In the genomic region with DNA sequence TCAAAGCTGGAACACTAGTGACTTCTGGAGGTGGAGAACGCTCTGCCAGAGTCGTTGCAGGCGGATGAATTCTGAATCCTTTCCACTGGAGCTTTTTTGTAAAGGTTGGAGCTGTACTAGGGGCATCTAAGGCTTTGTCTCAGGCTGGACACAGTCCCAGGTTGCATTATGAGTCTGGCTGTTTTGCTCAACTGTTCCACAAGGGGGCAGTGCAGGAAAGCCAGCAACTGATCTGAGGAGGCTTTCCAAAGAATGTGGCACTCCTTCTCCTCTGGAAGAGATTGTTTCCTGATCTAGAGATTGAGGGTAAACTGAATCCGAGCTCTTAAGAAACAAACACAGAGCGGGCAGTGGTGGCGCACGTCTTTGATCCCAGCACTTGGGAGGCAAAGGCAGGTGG, we compare ENCODE assay signal across 9 mouse cellular contexts.
DNase-seq lines count a peak whose midpoint lies in the region; ATAC-seq lines count a peak whose summit lies in the region.
"Had no signal": no experiment of that assay in that cellular context is flagged by ENCODE, and none has a peak within 500 bp of the region (broad histone marks: within the 10 kb centered on the region; RNA-seq: fewer than 3 reads in every experiment).

No protein-coding gene starts in this region.

- H3K4me3 ChIP-seq in embryonic facial prominence, embryonic 14.5 days (ENCODE audit: low read depth, low read length): no peak overlapping the region
- H3K4me3 ChIP-seq in heart, embryonic 11.5 days (ENCODE audit: low read depth, low read length): no peak overlapping the region
- no peak overlapping the region for H3K4me3 ChIP-seq in liver, embryonic 13.5 days (replicated peaks)
- no peak overlapping the region for H3K4me3 ChIP-seq in neural tube, embryonic 13.5 days
- H3K4me3 ChIP-seq: embryonic facial prominence, embryonic 12.5 days had no signal

- no peaks in the 10 kb centered on the region for H3K4me1 ChIP-seq in embryonic facial prominence, embryonic 14.5 days (ENCODE audit: control insufficient read depth, insufficient read depth, low read length)
- H3K4me1 ChIP-seq in heart, embryonic 11.5 days (ENCODE audit: control insufficient read depth, insufficient read depth, low read length): no peaks in the 10 kb centered on the region
- 0 out of 2 replicates have a peak, but pooled peaks cover 2% of the 10 kb centered on the region for H3K4me1 ChIP-seq in liver, embryonic 13.5 days (replicated peaks)
- peaks cover 17% of the 10 kb centered on the region for H3K4me1 ChIP-seq in neural tube, embryonic 13.5 days (replicated peaks)
- H3K4me1 ChIP-seq: embryonic facial prominence, embryonic 12.5 days had no signal

- 8% methylated on average over 7 of the region's 7 CpGs for WGBS in embryonic facial prominence, embryonic 14.5 days
- WGBS in heart, embryonic 11.5 days (ENCODE audit: insufficient replicate concordance): 7% methylated on average over 7 of the region's 7 CpGs
- WGBS in liver, embryonic 13.5 days (ENCODE audit: insufficient replicate concordance): 6% methylated on average over 7 of the region's 7 CpGs
- 13% methylated on average over 7 of the region's 7 CpGs for WGBS in neural tube, embryonic 13.5 days

- peak; percentile 60 for ATAC-seq in embryonic facial prominence, embryonic 14.5 days (ENCODE audit: low read depth)
- ATAC-seq in heart, embryonic 11.5 days (replicated peaks; ENCODE audit: insufficient number of reproducible peaks, low FRiP score, low TSS enrichment): 0 out of 2 replicates have a peak, but pooled peaks have one; percentile 42
- no peak for ATAC-seq in liver, embryonic 13.5 days (ENCODE audit: low read depth)
- ATAC-seq in neural tube, embryonic 13.5 days (ENCODE audit: low read depth): peak; percentile 71

- H3K4me2 ChIP-seq in embryonic facial prominence, embryonic 14.5 days (ENCODE audit: low read depth, low read length): no peak overlapping the region
- H3K4me2 ChIP-seq in heart, embryonic 11.5 days: no peak overlapping the region
- no peak overlapping the region for H3K4me2 ChIP-seq in liver, embryonic 13.5 days
- no peak overlapping the region for H3K4me2 ChIP-seq in neural tube, embryonic 13.5 days
- H3K4me2 ChIP-seq: embryonic facial prominence, embryonic 12.5 days had no signal

- DNase-seq in B cell, adult 2 months: peak; percentile 26 to 29
- peak; percentile 17 to 61 for DNase-seq in adrenal gland, postnatal 4 days (ENCODE audit: low spot score in 2 of 2)
- DNase-seq in embryonic facial prominence, embryonic 14.5 days (ENCODE audit: low spot score): peak; percentile 85
- DNase-seq in kidney, postnatal 10 days: peak; percentile 86
- DNase-seq in liver, embryonic 13.5 days: peak; percentile 12
- DNase-seq in thymus, postnatal 14 days: peak; percentile 39

- no peak overlapping the region for H3K9ac ChIP-seq in embryonic facial prominence, embryonic 14.5 days (ENCODE audit: low read depth, low read length)
- H3K9ac ChIP-seq in heart, embryonic 11.5 days (ENCODE audit: low read depth, low read length): no peak overlapping the region
- H3K9ac ChIP-seq in liver, embryonic 13.5 days: no peak overlapping the region
- no peak overlapping the region for H3K9ac ChIP-seq in neural tube, embryonic 13.5 days
- H3K9ac ChIP-seq: embryonic facial prominence, embryonic 12.5 days had no signal

- H3K27ac ChIP-seq in embryonic facial prominence, embryonic 14.5 days (replicated peaks; ENCODE audit: low read depth, low read length): no peak overlapping the region
- no peak overlapping the region for H3K27ac ChIP-seq in heart, embryonic 11.5 days (ENCODE audit: low read depth, low read length)
- no peak overlapping the region for H3K27ac ChIP-seq in liver, embryonic 13.5 days
- no peak overlapping the region; the same call in 1 of the 2 replicates for H3K27ac ChIP-seq in neural tube, embryonic 13.5 days (replicated peaks)
- H3K27ac ChIP-seq: embryonic facial prominence, embryonic 12.5 days had no signal

- H3K9me3 ChIP-seq in embryonic facial prominence, embryonic 14.5 days (ENCODE audit: control insufficient read depth, low read length): no peaks in the 10 kb centered on the region
- H3K9me3 ChIP-seq in heart, embryonic 11.5 days (replicated peaks; ENCODE audit: control insufficient read depth, low read length): no peaks in the 10 kb centered on the region
- no peaks in the 10 kb centered on the region for H3K9me3 ChIP-seq in liver, embryonic 13.5 days (replicated peaks)
- no peaks in the 10 kb centered on the region for H3K9me3 ChIP-seq in neural tube, embryonic 13.5 days
- H3K9me3 ChIP-seq: embryonic facial prominence, embryonic 12.5 days had no signal

- no peaks in the 10 kb centered on the region for H3K27me3 ChIP-seq in embryonic facial prominence, embryonic 14.5 days (replicated peaks; ENCODE audit: control insufficient read depth, insufficient read depth, low read length)
- no peaks in the 10 kb centered on the region for H3K27me3 ChIP-seq in heart, embryonic 11.5 days (ENCODE audit: control insufficient read depth, insufficient read depth, low read length)
- H3K27me3 ChIP-seq in liver, embryonic 13.5 days: no peaks in the 10 kb centered on the region
- no peaks in the 10 kb centered on the region for H3K27me3 ChIP-seq in neural tube, embryonic 13.5 days
- H3K27me3 ChIP-seq: embryonic facial prominence, embryonic 12.5 days had no signal

- H3K36me3 ChIP-seq in embryonic facial prominence, embryonic 14.5 days (ENCODE audit: control insufficient read depth, insufficient read depth, low read length): no peaks in the 10 kb centered on the region
- no peaks in the 10 kb centered on the region for H3K36me3 ChIP-seq in heart, embryonic 11.5 days (ENCODE audit: control insufficient read depth, insufficient read depth, low read length)
- no peaks in the 10 kb centered on the region for H3K36me3 ChIP-seq in liver, embryonic 13.5 days
- no peaks in the 10 kb centered on the region for H3K36me3 ChIP-seq in neural tube, embryonic 13.5 days
- H3K36me3 ChIP-seq: embryonic facial prominence, embryonic 12.5 days had no signal

Comparison
In these comparisons a context has a peak if more than half of its experiments do, and no peak if none do; other contexts are left out.
1. DNase-seq: peak in every context shown above with its lines; median percentile 86 in kidney, postnatal 10 days; 85 in embryonic facial prominence, embryonic 14.5 days; 39 in adrenal gland, postnatal 4 days; 39 in thymus, postnatal 14 days; 28 in B cell, adult 2 months; 12 in liver, embryonic 13.5 days.